Mouse (Mus musculus) testis, adult 2 months (tissue): ENCODE results near the gene Cdh22.

Source experiments
- CTCF ChIP-seq: fragments of 200-500 bp; IDR thresholded peaks from 2 replicates; pipeline ENCODE4 v1.5.1; 2012; ENCODE audit warnings: low read depth, mild to moderate bottlenecking, inconsistent platforms, low read length, moderate library complexity; ENCODE audit not compliant: control insufficient read depth, insufficient read depth, insufficient replicate concordance
- POLR2A ChIP-seq: fragments of 200-500 bp; IDR thresholded peaks from 2 replicates; pipeline ENCODE4 v1.6.1; 2012; ENCODE audit warnings: low read depth, mild to moderate bottlenecking, inconsistent platforms, low read length, moderate library complexity; ENCODE audit not compliant: control insufficient read depth

DNA sequence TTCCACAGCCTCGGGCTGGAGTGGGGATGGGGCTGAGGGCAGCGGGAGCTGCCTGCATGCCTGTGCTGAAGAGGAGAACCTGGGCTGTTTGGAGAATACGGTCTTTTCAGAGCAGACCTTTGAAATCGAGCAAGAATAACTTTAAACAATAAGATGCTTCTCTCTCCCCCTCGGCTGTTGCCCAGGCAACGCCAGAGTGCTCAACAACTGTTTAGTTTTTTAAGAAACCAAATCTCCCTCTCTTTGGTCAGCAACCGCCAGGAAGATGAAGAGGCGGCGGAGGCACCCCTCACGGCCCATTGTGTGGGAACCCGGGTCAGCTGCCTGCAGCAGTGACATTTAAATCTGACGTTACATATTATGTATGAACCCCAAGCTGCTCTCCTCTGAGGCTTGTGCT lies 32.1 kb upstream of the Cdh22 start:
- TF ChIP-seq CTCF (no peak), POLR2A (no peak)
